In the genomic region with DNA sequence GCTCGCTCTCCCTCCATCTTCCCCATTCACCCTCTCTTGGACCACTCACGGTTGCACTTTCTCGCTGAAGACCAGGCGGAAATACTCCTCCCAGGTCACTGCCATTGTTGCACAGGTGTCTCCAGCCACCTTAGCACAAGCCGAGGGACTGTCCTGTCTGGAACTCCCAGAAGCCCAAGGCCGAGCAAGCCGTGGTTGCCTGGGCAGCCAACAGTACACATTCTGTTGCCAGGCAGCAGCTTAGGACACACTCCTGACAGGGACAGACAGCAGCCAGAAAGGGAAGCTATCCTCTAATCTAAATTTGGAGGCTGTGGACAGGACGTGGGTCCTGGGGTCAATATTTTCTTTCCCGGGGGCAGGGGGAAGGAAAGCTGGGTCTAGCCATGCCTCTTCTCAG, we compare ENCODE assay signal across 18 mouse cellular contexts. TPM values are rescaled to one million over a fixed set of nuclear protein-coding genes. Genes with fewer than 3 reads are reported as not detected.
DNase-seq lines count a peak whose midpoint lies in the region.
"Had no signal": no experiment of that assay in that cellular context is flagged by ENCODE, and none has a peak within 500 bp of the region (broad histone marks: within the 10 kb centered on the region; RNA-seq: fewer than 3 reads in every experiment).

Gene Cfap73 (minus strand): TSS at position 105 of the 400 bp plus-strand sequence.

- peak; percentile 67 for DNase-seq in adrenal gland, postnatal 10 days
- DNase-seq in adrenal gland, adult 18-20 months (ENCODE audit: low spot score in 2 of 2) = no peak
- DNase-seq in retina, postnatal 1 day = peak; percentile 25
- no peak for DNase-seq in retina, embryonic 14.5 days (ENCODE audit: low spot score)
- DNase-seq in adrenal gland, postnatal 14 days = peak; percentile 76
- peak; percentile 74 to 79 for DNase-seq in adrenal gland, postnatal 36 days
- no peak for DNase-seq in left cerebral cortex, postnatal 14 days (ENCODE audit: low spot score in 2 of 2)
- DNase-seq: cerebellum, adult 18-20 months; cerebellum, adult 9-10 months; cerebellum, postnatal 14 days; gastrocnemius, postnatal 10 days; heart, adult 11 months; kidney, adult 2 months had no signal

- intact Hi-C loops in left cerebral cortex, postnatal 14 days (cut with DNase I) = no loop called here

RNA-seq across cellular contexts. Expression of gene Cfap73, which starts in this region (rescaled TPM):
- total RNA-seq in adrenal gland, postnatal 10 days (2021) = under 1 TPM in 1 of 2 experiments, not detected in 1; 0.42 TPM
- total RNA-seq in adrenal gland, adult 18-20 months (2021) = under 1 TPM in 1 of 2 experiments, not detected in 1; 0.33 TPM
- total RNA-seq in adrenal gland, postnatal 14 days (2021) = 0.63 and 0.98 TPM in 2 replicates
- 1 to 10 TPM in 1 of 2 experiments, not detected in 1; 2.0 TPM for total RNA-seq in adrenal gland, postnatal 36 days (2021)
- not detected for total RNA-seq in left cerebral cortex, postnatal 14 days (2021)
- total RNA-seq: G1E; gastrocnemius, postnatal 10 days; gastrocnemius, postnatal 4 days; heart, adult 8-10 months; heart, postnatal 25 days; hematopoietic stem cell, adult 5-6 weeks had no signal

Comparison
In these comparisons a context has a peak if more than half of its experiments do, and no peak if none do; other contexts are left out.
1. DNase-seq: peak in retina, postnatal 1 day (single experiment) and adrenal gland, postnatal 36 days (2 of 2); none in adrenal gland, adult 18-20 months (0 of 2), retina, embryonic 14.5 days (single experiment) and left cerebral cortex, postnatal 14 days (0 of 2).
2. Peak in DNase-seq in adrenal gland, postnatal 10 days; RNA of the gene not detected or under 1 TPM.
3. Peak in DNase-seq in adrenal gland, postnatal 14 days; RNA of the gene not detected or under 1 TPM.